Mouse (Mus musculus): ENCODE measurements around the gene Nudt2.

Gene Nudt2

DNA sequence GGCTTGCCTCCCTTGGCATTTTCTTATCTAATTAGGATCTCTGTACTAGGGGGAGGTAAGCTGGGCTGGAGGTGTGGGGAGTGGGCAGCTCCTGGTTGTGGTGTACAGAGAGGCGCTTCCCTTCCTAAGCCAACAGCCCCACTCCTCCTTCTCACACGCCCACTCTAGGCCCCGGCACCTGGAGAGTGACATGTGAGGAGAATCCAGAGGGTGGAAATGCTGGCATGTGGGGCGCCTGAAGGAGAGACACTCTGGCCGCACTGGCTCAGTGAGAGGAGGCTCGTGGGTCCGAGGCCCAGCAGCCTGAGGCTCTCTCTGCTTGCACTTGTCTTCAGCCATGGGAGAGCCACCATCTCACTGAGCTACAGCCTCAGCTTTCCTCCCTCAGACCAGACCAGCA is 53.4 kb downstream of the Nudt2 start:
- no peak for DNase-seq (ENCODE audit: extremely low read depth, low read depth, low spot score)

DNA sequence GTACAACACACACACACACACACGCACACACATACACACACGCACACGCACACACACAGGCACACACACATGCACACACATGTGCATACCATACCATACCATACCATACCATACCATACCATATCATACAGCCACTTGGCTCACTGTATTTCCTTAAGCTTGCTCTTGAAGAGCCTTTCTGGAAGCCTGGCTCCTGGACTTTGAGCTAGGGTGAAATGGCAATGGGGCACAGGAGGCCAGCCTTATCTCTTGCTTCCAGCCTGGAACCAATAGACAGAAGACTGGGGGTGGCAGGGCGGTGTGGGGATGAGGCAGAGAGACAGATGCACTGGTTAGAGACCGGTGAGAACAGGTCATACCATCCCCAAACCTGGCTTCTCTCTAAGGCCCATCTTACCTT is 54.2 kb downstream of the Nudt2 start:
- DNase-seq (ENCODE audit: extremely low read depth, low read depth, low spot score) = no peak

DNA sequence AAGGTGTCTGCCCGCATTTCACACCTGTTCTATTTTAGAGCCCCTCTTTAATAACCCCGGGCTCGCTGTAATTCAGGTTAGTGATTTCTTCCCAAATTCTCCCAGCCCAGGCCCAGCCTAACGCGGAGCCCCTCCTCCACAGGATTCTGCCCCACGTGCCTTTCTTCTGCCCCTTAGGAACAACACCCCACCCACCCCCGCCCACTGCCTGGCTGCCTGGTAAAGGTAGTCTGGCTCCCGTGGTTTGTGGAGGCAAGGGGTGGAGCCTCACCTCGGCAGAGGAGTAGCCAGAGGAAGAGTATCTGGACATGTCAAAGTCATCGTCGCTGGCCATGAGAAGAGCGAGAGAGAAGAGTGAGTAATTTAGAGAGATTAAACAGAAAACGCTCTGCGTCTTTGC is 55.7 kb downstream of the Nudt2 start:
- no peak for DNase-seq (ENCODE audit: extremely low read depth, low read depth, low spot score)

DNA sequence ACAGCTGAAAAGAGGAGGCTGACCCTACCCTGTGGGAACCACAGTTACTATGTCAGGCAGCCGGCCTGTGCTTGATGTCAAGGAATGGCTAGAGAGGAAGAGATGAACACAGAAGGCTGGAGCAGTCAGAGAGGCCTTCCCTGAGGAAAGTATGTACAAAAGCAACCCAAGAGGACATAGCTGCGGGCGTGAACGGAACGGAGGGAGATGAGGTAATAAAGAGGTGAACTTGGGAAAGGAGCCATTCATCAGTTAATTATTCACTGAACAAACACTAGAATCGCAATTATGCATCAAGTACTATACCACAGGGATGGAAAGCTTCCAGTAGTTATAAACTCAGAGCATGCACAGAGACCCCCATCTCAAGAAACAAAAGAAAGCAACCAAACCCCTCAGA is 57.2 kb downstream of the Nudt2 start:
- no peak for DNase-seq (ENCODE audit: extremely low read depth, low read depth, low spot score)

DNA sequence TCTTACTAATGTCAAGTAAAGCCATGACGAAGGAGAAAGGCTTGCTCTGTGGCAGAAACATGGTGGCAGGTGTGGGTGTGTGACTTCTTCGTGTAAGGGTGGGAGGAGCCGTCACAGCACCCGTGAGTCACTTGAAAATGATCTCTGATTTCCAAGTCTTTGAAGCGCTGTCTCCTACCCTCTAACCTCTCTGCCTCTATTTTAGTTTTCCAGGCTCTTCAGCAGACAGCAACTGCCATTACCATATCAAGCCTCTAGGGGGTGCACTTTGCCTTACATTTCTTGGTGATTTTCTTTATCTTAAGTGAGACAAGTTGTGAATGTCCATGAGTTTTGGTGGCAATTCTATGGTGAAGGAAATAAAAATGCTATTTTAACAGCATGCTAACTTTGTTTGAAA is 57.8 kb downstream of the Nudt2 start:
- no peak for DNase-seq (ENCODE audit: extremely low read depth, low read depth, low spot score)

DNA sequence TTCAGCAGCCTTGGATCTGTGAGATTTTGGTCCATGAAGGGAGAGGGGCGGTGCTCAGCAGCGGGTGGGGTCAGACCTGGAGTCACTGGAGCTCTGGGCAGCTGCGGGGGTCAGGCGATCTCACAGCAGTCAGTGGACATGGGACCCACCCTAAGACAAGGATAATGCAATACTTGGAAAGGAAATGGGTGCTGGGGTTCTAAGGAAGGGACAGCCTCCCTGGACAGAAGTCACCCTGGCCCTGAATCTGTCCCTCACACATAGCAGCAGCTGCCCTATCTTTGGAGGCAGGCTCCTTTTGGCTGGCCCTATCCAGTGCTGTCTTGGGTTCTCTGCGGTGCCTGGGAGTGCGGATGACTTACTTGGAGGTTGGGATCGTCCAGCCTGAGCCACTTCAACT is 58.9 kb downstream of the Nudt2 start:
- DNase-seq (ENCODE audit: extremely low read depth, low read depth, low spot score) = no peak

DNA sequence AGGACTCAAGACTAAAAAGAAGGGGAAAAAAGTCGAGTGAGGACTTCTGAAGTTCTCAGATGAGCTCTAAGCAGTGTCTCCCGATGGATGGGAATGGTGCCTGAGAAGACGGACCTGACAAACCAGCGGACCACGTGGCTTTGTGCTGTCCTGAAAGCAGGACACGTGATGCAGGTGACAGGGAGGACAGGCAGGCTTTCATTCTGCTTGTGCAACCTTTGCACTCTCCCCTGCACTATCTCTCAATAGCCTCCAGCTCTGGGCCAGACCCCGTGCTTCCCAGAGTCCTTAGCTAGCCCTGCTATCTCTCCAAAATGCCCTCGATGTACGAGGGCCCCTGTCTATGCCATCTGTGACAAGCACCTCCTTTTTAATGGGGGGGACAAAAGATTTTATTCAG is 59.9 kb downstream of the Nudt2 start:
- DNase-seq (ENCODE audit: extremely low read depth, low read depth, low spot score) = no peak

DNA sequence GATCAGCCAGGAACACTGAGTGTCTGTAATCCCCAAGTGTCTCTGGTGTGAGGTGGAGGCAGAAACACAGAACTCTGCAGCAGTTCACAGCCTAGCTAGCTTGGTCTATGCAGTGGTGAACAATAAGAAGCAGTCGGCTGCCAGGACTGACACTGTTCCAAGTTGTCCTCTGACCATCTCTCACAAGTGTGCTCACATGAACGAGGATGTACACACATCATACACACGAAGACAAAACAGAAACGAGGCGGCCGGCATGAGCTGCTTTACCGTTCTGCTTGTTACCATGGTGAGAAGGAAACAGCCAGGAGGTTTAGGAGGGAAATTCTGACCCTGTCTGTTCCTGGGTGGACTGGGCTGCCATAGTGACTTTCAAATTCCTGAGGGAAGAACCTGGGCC is 61.6 kb downstream of the Nudt2 start:
- DNase-seq (ENCODE audit: extremely low read depth, low read depth, low spot score) = no peak

DNA sequence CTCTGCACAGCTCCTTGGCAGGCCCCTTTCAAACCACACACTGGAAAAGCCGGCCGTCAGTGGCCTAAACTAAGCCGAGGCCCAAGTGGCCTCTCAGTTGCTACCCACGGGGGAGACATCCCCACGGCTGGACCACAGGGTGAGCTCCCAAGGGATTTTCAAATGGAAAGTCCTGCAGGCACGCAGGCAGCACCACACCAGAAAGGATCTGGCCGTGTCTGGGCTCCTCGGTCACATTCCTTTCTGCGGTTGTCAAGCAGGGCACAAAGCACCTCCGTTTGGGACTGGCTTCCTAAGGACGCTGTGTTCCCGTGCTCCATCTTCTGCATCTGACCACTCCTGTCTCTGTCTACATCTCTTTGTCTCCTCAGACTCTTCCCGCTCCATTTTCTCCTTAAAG is 62.1 kb downstream of the Nudt2 start:
- no peak for DNase-seq (ENCODE audit: extremely low read depth, low read depth, low spot score)

DNA sequence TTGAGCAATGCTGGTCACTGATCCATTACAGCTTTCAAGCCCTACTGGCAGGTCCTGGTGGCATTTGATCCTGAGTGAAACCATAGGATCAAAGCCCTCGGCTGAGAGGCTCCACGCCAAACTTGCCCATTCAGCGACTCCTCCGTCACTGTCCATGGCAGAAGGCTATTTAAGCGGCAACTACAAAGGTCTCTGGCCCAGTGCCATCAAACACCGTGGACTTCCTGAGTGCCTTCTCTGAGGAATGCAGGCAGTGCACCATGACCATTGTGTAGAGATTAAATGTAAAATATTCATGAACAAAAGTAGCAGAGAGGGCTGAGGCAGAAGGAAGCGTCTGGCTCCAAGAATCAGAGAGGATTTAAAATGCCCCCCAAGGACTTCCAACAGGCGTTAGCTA is 63.0 kb downstream of the Nudt2 start:
- DNase-seq (ENCODE audit: extremely low read depth, low read depth, low spot score) = no peak

Data from fat pad, adult 2 months (tissue).